Mouse (Mus musculus) intestine, embryonic 16.5 days (tissue): ENCODE measurements around the gene Prkcq. TPM values are rescaled to one million over a fixed set of nuclear protein-coding genes. Genes with fewer than 3 reads are reported as not detected.

Source experiments
- ATAC-seq: fragments of 200-750 bp; cut with Nextera tagmentation; 2 replicates; pipeline ENCODE4 v1.8.0; 2017; ENCODE audit warnings: moderate TSS enrichment, moderate library complexity
- H3K27ac ChIP-seq: fragments of 300-500 bp; sonication (generic); 2 replicates; pipeline ENCODE4 v1.5.1; 2014; ENCODE audit warnings: mild to moderate bottlenecking, low read length
- H3K27me3 ChIP-seq: fragments of 300-500 bp; sonication (generic); replicated peaks from 2 replicates; pipeline ENCODE4 v1.6.1; 2014; ENCODE audit warnings: low read length, control low read depth, mixed read lengths; ENCODE audit not compliant: control insufficient read depth, insufficient read depth
- H3K36me3 ChIP-seq: fragments of 300-500 bp; sonication (generic); 2 replicates; pipeline ENCODE4 v1.6.1; 2014; ENCODE audit warnings: low read length, control low read depth; ENCODE audit not compliant: control insufficient read depth, insufficient read depth
- H3K4me1 ChIP-seq: fragments of 300-500 bp; sonication (generic); 2 replicates; pipeline ENCODE4 v1.6.1; 2014; ENCODE audit warnings: low read length, control low read depth, mixed read lengths; ENCODE audit not compliant: control insufficient read depth, insufficient read depth
- H3K4me2 ChIP-seq: fragments of 300-500 bp; sonication (generic); 2 replicates; pipeline ENCODE4 v1.6.1; 2014; ENCODE audit warnings: low read depth, low read length, control low read depth
- H3K4me3 ChIP-seq: fragments of 300-500 bp; sonication (generic); 2 replicates; pipeline ENCODE4 v1.5.1; 2014; ENCODE audit warnings: mild to moderate bottlenecking, low read length
- H3K9ac ChIP-seq: fragments of 300-500 bp; sonication (generic); 2 replicates; pipeline ENCODE4 v1.6.1; 2014; ENCODE audit warnings: low read depth, low read length
- H3K9me3 ChIP-seq: fragments of 300-500 bp; sonication (generic); 2 replicates; pipeline ENCODE4 v1.6.1; 2016; ENCODE audit warnings: low read length, control low read depth; ENCODE audit not compliant: control insufficient read depth
- WGBS: fragments of 180-500 bp; shearing (Covaris S2); extraction: QIAGEN DNeasy Blood & Tissue Kit; methylation state at CpG from one replicate; pipeline ENCODE4 v1.1.7; 2014; 5-methylcytosine and 5-hydroxymethylcytosine counted together
- polyA plus RNA-seq: library from polyadenylated mRNA; unstranded; fragments of >200 nt; fragmentation: Nextera tagmentation; extraction: Ambion mirVana; gene quantifications from 2 replicates; pipeline ENCODE4 v1.2.1, GENCODE M21; 2015

The Prkcq gene
- polyA plus RNA-seq, 1 experiment from 2014 or later: 1.5 TPM

- WGBS: 77% methylated on average over 6 of the region's 6 CpGs
- H3K4me1 ChIP-seq: no peaks in the 10 kb centered on the region
- H3K27ac ChIP-seq: no peak overlapping the region
- H3K4me3 ChIP-seq: no peak overlapping the region
- H3K9ac ChIP-seq: peak overlapping the region; percentile 40; the same call in 1 of the 2 replicates
- H3K27me3 ChIP-seq: no peaks in the 10 kb centered on the region
- no peaks in the 10 kb centered on the region for H3K9me3 ChIP-seq
- no peaks in the 10 kb centered on the region for H3K36me3 ChIP-seq
- H3K4me2 ChIP-seq: peak overlapping the region; percentile 27; the same call in 1 of the 2 replicates
- ATAC-seq: no peak
Observed at GRCm38 (mm10) chr2:11193099-11193618, 21.3 kb downstream of the Prkcq start.

DNA sequence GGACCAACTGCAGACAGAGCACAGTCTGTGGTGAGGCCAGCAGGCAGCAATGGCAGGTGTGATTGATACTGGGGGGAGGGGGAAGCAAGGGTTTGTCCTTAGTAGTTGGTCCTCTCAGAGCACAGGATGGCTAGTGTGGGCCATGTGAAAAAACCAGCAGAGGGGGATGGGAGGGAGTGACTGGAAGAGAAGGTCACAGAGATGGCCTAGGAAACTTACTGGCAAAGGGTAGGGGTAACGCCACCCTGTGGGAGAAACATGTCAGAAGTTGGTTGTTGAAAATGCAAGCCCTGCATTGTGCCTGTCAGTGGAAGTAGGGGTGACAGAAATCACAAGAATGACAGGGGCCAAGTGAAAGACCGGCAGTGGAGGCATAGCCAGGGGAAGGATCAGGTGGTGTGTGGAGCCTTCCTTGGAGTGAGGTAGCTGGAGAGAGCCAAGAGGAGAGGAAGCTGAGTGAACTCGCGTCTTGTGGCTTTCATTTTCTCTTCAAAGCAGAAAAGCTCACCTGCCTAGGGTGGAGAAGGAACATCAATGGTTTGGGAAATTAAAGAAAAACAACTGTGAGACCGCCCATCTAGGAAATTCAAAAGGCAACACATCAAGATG is 22.9 kb downstream of the Prkcq start:
- Histone ChIP-seq H3K9ac (no peak overlapping the region), H3K4me1 (no peaks in the 10 kb centered on the region), H3K9me3 (no peaks in the 10 kb centered on the region), H3K27ac (no peak overlapping the region), H3K4me3 (no peak overlapping the region), H3K27me3 (no peaks in the 10 kb centered on the region), H3K36me3 (no peaks in the 10 kb centered on the region), H3K4me2 (no peak overlapping the region)
- 62% methylated on average over 5 of the region's 5 CpGs for WGBS
- no peak for ATAC-seq

GRCm38 (mm10) chr2:11196071-11196470 is 24.2 kb downstream of the Prkcq start:
- Histone ChIP-seq H3K4me2 (no peak overlapping the region), H3K36me3 (no peaks in the 10 kb centered on the region), H3K27ac (no peak overlapping the region), H3K9me3 (no peaks in the 10 kb centered on the region), H3K9ac (no peak overlapping the region), H3K4me1 (no peaks in the 10 kb centered on the region), H3K27me3 (no peaks in the 10 kb centered on the region), H3K4me3 (no peak overlapping the region)
- 82% methylated on average over 2 of the region's 2 CpGs for WGBS
- no peak for ATAC-seq

GRCm38 (mm10) chr2:11196952-11197559 is 25.1 kb downstream of the Prkcq start:
- H3K4me1 ChIP-seq: no peaks in the 10 kb centered on the region
- no peak for ATAC-seq
- no peaks in the 10 kb centered on the region for H3K36me3 ChIP-seq
- 75% methylated on average over 5 of the region's 5 CpGs for WGBS
- H3K27me3 ChIP-seq: no peaks in the 10 kb centered on the region
- no peak overlapping the region for H3K4me3 ChIP-seq
- no peak overlapping the region for H3K4me2 ChIP-seq
- H3K27ac ChIP-seq: no peak overlapping the region
- H3K9ac ChIP-seq: no peak overlapping the region
- no peaks in the 10 kb centered on the region for H3K9me3 ChIP-seq

DNA sequence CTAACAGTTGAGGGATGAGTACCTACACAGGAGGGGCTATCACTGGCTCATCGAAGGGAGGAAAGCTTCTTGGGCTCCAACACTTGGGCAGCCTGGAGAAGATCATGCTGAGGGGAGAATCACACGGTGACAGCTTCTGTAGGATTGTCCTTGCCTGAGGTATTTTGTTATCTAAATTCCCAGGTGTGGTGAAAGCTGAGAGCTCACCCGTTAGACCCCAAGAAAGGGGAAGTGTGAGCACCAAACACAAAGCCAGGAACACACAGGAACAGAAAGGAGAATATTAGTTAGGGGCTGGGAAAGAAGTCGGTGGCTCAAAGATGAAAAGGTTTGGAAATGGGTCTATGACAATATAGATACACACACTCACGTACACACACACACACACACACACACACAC is 27.7 kb downstream of the Prkcq start:
- no peak overlapping the region for H3K4me2 ChIP-seq
- no peaks in the 10 kb centered on the region for H3K36me3 ChIP-seq
- ATAC-seq: no peak
- H3K9ac ChIP-seq: no peak overlapping the region
- no peak overlapping the region for H3K4me3 ChIP-seq
- 65% methylated on average over 5 of the region's 5 CpGs for WGBS
- no peaks in the 10 kb centered on the region for H3K27me3 ChIP-seq
- no peaks in the 10 kb centered on the region for H3K9me3 ChIP-seq
- no peak overlapping the region for H3K27ac ChIP-seq
- no peaks in the 10 kb centered on the region for H3K4me1 ChIP-seq

DNA sequence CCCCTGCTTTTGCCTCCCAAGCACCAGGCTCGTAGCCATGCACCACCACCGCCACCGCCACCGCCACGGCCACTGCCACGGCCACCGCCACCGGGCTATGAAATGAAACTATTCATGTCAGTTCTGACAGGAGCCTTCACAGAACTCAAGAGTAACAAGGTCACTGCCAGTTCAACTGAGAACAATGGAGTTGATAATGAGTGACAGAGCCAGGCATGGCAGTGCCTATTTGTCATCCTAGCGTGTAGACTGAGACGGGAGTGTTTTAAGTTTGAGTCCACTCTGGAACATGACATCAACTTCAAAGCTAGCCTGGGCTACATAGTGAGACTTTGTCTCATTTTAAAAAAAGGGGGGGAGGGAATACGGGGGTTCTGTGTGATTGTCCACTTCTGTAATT is 30.9 kb downstream of the Prkcq start:
- Histone ChIP-seq H3K9ac (no peak overlapping the region), H3K4me2 (no peak overlapping the region), H3K27me3 (no peaks in the 10 kb centered on the region), H3K4me3 (no peak overlapping the region), H3K27ac (no peak overlapping the region), H3K36me3 (no peaks in the 10 kb centered on the region), H3K4me1 (no peaks in the 10 kb centered on the region), H3K9me3 (no peaks in the 10 kb centered on the region)
- 89% methylated on average over 11 of the region's 11 CpGs for WGBS
- ATAC-seq: no peak

DNA sequence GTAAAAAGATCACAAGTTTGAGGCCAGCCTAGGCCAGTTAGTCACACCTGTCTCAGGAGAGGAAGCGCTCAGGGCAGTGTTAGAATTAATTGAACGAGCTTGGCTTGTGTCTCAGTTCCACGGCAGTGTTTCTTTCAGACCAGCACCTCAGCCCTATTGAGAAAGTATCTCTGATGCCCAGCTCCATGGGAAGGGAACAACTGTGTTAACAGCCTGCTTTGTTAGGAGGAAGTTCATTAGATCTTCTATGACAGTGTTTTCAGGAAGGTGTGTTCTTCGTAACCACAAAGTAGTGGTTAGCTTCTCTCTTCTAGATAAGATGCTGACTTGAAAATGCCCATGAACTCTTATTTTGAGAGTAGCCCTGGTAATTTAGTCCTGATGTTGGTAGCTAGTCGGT is 31.4 kb downstream of the Prkcq start:
- ATAC-seq: no peak
- H3K36me3 ChIP-seq: no peaks in the 10 kb centered on the region
- WGBS: 73% methylated on average over 5 of the region's 5 CpGs
- no peak overlapping the region for H3K9ac ChIP-seq
- H3K4me3 ChIP-seq: no peak overlapping the region
- no peaks in the 10 kb centered on the region for H3K27me3 ChIP-seq
- no peaks in the 10 kb centered on the region for H3K9me3 ChIP-seq
- H3K27ac ChIP-seq: no peak overlapping the region
- H3K4me1 ChIP-seq: no peaks in the 10 kb centered on the region
- no peak overlapping the region for H3K4me2 ChIP-seq

DNA sequence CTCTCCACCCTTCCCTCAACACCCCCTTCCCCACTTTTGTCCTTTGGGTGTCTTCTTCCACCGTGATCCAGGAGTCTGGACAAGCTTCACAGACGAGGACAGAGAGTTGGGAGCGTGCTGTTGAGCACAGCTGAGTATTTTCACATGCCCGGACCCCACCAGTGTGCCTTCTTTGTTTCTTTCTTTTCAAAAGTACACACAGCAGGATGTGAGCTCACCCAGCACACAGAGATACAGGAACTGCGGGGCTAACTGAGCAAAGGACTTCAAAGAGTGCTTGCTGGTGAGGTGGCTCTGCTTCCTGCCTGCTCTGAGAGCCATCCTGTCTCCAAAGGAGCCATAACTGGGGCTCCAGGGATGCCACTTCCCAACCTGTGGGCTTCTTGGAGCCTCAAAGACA is 32.3 kb downstream of the Prkcq start:
- no peak overlapping the region for H3K4me3 ChIP-seq
- H3K27ac ChIP-seq: no peak overlapping the region
- ATAC-seq: no peak
- H3K4me2 ChIP-seq: no peak overlapping the region
- H3K9me3 ChIP-seq: no peaks in the 10 kb centered on the region
- H3K4me1 ChIP-seq: no peaks in the 10 kb centered on the region
- H3K9ac ChIP-seq: no peak overlapping the region
- no peaks in the 10 kb centered on the region for H3K36me3 ChIP-seq
- whole genome bisulfite sequencing: 73% methylated on average over 5 of the region's 5 CpGs
- no peaks in the 10 kb centered on the region for H3K27me3 ChIP-seq

DNA sequence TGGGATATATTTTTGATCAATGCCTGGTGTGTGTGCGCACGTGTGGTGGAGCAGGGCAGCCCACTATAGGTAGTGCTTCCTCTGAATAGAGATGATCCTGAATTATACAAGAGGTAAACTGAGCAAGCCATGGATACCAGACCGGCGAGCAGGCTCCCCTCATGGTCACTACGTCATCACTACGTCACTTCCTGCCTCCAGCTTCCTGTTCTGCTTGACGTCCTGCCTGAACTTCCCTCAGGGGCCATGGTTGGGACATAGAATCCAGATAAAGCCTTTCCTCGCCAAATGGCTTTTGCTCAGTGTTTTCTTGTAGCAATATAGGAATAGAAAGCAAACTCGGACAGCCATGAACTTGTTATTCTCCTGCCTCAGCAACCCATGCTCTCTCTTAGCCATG is 33.1 kb downstream of the Prkcq start:
- Histone ChIP-seq H3K27me3 (no peaks in the 10 kb centered on the region), H3K4me3 (no peak overlapping the region), H3K4me2 (no peak overlapping the region), H3K27ac (no peak overlapping the region), H3K9me3 (no peaks in the 10 kb centered on the region), H3K4me1 (no peaks in the 10 kb centered on the region), H3K36me3 (no peaks in the 10 kb centered on the region), H3K9ac (no peak overlapping the region)
- no peak for ATAC-seq
- WGBS: 88% methylated on average over 9 of the region's 9 CpGs

- 89% methylated on average over 6 of the region's 6 CpGs for WGBS
- Histone ChIP-seq H3K27me3 (no peaks in the 10 kb centered on the region), H3K27ac (no peak overlapping the region), H3K4me2 (no peak overlapping the region), H3K9ac (no peak overlapping the region), H3K4me1 (no peaks in the 10 kb centered on the region), H3K36me3 (no peaks in the 10 kb centered on the region), H3K9me3 (no peaks in the 10 kb centered on the region), H3K4me3 (no peak overlapping the region)
- no peak for ATAC-seq
Observed at GRCm38 (mm10) chr2:11205720-11206119, 33.8 kb downstream of the Prkcq start.
